Mouse (Mus musculus): ENCODE measurements at regions not wholly inside any gene's neighbourhood (a gene's known extent, or its start where the extent isn't known, plus 50 kb on each side); places are given as distances from the start of the nearest gene placed in this dataset.

DNA sequence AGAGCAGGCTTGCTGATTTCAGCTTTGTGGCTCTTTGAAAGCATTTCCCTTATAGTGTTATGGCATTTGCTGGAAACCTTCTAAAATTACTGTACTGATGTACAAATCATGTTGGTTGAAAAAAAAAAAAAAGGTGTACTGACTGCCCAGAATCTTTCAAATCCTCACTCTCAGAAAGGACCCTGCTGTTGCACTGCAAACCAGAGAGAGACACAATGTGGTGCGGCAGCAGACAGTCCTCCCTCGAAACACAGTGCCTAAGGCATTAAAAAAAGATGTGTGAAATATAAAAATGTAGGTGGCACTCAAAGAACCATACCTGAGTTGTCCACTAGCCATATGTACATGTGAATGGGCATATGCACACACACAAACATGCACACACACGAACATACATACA, 128.3 kb downstream of the Actr3 start:
- no peak for DNase-seq (ENCODE audit: low spot score in 2 of 2)

DNA sequence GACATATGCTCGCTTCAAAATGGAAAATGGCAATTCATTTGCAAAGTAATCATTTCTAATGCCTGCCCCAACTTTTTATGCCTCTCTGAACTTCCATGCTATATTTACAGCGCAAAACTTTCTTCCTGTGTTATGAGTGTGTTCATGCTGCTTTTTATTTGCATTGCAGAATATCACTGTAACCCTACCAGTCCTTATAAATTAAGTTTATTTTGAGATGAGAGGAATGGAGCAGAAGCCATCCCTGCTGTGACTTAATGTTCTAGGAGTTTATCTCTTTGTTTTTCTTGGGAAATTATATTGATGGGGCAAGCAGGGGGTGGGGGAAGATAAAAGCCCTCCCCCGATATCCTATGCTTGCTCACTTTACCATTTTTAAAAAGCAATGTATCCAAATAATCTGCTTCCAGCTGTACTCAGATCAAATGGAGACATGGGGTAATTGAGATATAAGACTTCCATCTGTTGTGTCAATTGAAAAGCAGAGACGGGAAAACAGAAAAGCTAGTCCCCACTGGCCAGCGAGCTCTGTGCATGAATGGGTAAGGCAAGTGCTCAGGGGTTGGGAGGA, 136.9 kb downstream of the Actr3 start:
- DNase-seq (ENCODE audit: low spot score in 2 of 2) = no peak

DNA sequence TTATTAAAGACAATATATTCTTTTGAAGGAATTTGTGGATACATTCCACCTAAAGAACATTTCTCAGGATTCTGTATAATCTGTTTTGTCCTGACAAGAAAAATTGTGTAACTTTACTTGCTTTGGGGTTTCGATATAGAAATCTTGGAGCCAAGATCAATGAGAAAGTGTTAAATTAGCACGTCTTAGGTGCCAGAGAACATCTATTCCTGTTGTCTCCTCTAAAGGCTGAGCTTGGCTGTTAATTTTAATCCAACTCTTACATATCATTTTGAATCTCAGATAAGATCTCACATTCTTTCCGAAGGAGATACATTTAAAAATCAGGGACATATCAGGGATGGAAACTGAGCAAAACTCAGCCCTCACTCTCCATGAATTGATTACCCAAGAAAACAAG, 139.9 kb downstream of the Actr3 start:
- DNase-seq (ENCODE audit: low spot score in 2 of 2) = no peak

DNA sequence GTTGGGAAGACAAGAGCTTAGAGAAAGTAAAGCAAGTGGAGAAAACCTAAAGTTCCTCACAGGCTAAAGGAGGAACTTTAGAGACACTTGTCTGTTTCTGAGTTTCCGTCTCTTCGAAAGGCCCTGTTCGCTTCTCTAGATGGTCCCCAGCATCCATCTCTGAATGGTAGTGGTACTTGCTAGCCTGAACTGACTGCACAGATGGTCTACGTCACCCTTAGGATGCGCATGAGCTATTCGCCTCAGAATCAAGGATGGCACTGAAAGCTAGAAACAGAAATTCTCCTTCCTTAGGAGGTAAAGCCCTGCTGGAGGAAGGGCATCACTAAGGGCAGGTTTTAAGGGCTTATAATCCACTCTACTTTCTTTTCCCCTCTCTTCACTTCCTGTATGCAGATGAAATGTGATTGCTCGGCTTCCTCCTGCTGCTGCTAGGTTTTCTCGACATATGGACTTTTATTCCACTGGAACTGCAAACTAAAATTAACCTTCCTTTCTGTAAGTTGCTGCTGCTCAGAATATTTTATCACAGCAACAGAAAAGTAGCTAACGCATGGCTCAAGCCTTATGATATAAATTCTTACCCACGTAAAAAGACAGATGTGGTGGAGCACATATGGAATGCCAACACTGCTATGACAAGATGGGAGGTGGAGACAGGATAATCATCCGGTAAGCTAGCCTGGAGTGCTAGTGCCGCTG, 145.1 kb downstream of the Actr3 start:
- DNase-seq (ENCODE audit: low spot score in 2 of 2) = no peak

DNA sequence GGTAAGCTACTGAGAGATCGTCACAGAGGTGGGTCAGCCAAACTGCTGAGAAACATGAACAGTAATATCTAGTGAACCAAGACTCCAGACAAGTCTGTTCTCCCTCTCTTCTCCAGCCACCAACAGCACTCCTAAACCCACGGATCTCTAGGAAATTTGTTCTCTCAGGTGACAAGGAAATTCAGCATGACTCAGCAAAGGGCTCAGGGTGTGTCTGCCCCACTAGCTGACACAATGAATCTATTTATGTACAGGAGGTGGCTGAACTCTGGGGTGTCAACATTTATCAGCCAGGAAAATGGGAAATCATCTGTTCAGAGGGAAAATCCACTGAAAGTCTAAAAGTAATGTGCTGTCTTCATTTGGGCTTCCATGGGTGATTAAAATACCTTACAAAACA, 149.2 kb downstream of the Actr3 start:
- DNase-seq (ENCODE audit: low spot score in 2 of 2) = no peak

DNA sequence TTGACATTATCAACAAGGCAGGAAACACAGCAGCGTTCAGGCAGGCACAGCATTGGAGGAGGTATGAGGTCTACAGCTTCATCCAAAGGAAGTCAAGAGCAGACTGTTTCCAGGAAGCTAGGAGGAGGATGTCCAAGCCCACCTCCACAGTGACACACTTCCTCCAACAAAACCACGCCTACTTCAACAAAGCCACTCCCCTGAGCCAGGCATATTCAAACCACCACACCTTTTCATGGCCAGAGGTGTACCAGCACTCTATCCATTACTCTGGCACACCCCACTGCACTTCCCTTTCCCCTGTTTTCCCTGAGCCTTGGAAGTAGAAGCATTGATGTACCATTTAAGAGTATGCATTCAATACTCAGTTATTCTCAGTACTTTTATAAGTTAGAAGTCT, 150.8 kb downstream of the Actr3 start:
- DNase-seq (ENCODE audit: low spot score in 2 of 2) = no peak

DNA sequence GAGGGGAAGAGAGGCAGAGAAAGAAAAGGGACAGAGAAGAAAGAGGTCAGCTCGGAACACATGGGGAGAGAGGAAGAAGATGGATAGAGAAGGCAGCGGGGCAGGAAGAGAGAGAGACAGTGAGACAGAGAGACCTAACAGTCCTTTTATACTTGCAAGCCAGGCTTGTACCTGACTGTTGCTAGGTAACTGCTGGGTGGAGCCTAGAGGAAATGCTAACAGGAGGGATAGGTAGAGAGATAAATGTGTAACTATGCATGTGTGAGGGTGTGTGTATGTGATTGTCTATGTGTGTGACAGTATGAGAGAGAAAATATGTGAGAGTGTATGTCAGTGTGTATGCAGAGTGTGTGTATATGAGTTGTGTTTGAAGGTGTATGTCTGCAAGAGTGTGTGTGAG, 161.8 kb downstream of the Actr3 start:
- DNase-seq (ENCODE audit: low spot score in 2 of 2) = no peak

DNA sequence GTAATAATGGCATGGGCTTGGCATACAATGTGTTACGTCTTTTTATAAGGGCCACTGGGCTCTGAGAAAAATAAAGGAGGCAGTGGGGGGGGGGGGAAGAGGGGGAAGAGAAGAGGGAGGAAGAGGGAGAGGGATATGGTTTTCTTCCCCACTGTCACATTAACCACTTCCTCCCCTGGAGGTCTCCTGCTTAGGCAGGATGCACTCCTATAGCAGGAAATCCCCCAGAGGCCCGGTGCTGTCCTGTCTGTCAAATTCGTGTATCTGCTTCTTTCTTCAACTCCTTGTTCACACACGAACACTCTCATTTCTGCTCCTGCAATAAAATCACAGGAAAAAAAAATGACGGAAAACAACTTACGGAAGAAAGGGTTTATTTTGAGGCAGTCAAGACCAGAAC, 171.8 kb downstream of the Actr3 start:
- no peak for DNase-seq (ENCODE audit: low spot score in 2 of 2)

DNA sequence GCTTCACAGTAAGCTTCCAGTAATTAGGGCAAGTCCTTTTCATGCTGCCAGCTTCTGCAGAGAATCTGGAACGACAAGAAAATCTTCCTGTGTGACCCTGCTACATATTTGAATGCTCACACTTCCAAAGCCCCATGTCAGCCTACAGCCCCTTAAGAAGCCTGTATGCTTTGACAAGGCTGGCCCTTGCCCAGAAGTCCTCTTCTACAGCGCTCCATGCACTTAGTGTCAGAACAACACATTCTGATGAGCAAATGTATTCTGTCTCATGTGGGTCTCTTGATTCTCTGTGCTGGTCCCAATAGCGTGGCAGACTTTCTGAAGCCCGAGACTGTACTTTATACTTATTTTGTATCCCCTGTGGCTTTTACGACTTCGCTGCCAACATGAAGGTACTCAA, 172.5 kb downstream of the Actr3 start:
- no peak for DNase-seq (ENCODE audit: low spot score in 2 of 2)

DNA sequence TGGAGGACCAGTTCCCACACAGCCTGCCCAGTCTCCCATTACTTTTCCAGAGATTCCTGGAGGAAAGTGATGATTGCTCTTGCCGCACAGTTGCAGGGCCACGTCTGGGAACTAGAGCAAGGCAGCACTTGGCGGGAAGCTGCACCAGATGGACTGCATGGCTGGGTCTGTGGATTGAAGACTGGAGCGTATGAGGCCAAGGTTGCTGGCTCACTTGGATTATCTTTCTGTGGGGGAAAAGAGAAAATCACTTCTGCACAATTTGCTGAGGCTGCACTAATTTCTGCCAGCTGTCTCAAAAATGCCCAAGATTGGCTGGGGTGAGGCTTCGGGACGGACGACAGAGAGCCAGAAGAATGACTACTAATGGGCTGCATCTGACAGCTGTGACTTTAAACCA, 193.2 kb downstream of the Actr3 start:
- no peak for DNase-seq (ENCODE audit: low spot score in 2 of 2)

DNA sequence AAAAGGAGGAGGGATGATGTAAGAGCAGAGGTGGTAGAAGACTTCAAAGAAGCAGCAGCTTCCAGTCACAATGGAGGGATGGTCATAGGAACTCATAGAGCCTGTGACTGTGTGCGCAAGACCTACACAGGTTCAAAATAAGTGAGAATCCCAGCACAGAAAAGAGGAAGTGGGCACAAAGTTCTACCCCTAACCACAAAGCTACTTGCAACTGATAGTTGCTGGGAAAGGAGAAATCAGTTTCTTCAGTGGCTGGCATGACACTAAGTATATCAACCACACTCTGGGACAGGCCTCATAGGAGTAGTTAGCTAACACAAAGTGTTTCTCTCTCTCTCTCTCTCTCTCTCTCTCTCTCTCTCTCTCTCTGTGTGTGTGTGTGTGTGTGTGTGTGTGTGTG, 193.8 kb downstream of the Actr3 start:
- no peak for DNase-seq (ENCODE audit: low spot score in 2 of 2)

DNA sequence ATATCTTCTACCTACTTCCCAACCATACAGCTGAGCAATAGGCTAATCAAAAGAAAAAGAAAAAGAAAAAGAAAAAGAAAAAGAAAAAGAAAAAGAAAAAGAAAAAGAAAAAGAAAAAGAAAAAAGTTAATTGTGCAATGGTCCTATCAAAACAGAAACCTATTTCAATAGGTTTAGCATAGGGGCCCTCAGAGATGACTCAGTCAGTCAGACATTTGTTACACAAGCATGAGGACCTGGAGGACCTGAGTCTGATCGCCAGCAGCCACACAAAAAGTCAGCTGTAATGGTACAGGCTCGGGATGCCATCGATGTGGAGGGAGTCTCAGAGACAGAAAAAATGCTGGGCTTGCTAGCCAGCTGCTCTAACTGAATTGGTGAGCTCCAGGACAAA, 197.9 kb downstream of the Actr3 start:
- no peak for DNase-seq (ENCODE audit: low spot score in 2 of 2)

DNA sequence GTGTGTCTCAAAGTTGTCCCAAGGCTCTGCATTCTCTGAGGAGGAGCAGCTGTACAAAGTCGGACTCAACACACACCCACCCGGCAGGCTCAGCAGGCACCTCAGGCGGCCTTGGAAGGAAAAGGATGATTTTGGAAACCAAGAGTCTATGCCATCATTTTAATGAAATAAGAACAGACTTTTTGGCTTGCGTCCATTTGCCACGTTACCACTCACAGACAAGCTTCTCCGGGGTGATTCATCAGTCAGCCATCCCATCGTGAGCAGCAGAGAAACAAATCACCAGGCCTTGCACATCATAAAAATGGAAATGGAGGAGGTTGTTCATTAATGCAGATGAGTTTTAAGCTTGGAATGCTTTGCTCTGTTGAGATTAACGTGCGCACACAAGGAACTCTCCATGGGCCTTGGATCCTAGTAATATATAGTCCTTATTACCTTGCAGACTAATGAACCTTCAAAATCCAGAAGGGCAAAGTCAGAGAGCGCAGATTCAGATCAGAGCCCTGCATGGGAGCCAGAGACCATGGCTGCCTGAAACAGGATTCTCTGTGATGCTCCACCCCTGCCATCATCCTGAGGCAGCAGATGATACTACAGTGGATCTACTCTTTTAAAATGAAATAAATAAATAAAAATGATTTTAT, 198.5 kb downstream of the Actr3 start:
- no peak for DNase-seq (ENCODE audit: low spot score in 2 of 2)

DNA sequence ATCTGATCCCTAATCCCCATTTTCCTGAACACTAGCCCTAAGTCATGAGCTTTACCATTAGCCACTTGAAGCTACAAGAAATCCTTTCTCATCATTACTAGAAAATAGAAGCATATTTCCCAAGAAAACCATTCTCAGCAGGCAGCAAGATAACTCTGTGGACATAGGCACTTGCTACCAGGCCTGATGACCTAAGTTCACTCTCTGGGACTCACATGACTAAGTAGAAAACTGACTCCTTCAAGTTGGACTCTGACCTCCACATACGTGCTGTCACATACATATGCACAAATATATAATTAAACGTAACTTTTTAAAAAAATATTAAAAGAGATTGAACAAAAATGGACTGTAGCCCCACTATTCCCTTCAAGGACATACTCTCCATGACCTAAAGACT, 200.8 kb downstream of the Actr3 start:
- no peak for DNase-seq (ENCODE audit: low spot score in 2 of 2)

DNA sequence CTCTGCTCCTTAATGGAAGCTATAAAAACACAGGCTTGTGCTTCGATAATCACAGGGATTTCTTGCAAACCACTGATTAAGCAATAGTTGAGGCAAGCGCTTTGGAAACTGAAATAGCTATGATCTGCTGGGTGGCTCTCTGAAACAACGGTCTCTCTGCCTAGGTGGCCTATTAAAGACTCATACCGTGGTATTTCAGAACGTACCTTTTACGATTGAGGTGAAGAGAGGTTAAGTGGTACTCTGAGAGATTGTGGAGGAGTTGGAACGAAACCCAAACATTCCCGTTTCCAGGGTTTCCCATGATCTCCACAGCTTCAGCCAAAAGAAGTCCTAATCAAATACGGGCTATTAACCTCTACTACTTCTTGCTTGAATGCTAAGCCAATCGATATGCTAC, 212.2 kb downstream of the Actr3 start:
- no peak for DNase-seq (ENCODE audit: low spot score in 2 of 2)

DNA sequence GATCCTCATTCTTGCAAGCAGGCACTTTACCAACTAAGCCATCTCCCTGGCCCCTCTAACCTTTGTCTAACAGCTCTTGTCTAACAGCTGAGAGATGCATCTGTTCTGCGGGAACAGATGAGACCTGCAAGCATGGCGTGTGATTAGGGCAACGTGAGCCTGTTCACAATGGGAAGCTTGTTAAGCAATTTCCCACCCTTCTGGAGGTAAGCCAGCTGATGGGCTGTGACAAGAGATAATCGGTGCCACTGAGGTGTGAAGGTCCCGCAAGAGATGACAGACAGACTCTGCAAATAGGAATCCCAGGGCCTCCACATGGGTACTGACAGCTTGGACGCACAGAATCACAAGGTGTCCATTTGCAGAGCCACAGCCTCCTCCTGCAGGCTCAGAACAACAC, 219.3 kb downstream of the Actr3 start:
- DNase-seq (ENCODE audit: low spot score in 2 of 2) = no peak

DNA sequence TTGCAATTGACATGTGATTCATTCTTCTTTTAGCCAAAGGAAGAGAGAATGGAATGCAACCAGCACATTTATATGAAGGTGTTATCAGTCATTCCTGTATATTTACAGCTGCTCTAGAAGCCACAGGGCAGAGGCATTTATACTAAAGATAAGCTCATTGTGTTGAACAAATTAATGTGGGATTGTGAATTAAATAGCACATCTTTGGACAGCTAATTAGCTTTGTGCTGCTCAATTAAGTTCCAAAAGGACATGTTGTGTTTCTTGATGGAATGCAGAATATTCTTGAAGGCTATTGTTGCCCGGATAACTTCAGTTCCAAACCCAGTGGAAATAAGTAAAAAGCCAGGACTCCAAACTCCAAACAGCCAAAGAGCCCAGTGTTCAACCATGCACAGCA, 248.4 kb downstream of the Actr3 start:
- DNase-seq (ENCODE audit: low spot score in 2 of 2) = no peak

DNA sequence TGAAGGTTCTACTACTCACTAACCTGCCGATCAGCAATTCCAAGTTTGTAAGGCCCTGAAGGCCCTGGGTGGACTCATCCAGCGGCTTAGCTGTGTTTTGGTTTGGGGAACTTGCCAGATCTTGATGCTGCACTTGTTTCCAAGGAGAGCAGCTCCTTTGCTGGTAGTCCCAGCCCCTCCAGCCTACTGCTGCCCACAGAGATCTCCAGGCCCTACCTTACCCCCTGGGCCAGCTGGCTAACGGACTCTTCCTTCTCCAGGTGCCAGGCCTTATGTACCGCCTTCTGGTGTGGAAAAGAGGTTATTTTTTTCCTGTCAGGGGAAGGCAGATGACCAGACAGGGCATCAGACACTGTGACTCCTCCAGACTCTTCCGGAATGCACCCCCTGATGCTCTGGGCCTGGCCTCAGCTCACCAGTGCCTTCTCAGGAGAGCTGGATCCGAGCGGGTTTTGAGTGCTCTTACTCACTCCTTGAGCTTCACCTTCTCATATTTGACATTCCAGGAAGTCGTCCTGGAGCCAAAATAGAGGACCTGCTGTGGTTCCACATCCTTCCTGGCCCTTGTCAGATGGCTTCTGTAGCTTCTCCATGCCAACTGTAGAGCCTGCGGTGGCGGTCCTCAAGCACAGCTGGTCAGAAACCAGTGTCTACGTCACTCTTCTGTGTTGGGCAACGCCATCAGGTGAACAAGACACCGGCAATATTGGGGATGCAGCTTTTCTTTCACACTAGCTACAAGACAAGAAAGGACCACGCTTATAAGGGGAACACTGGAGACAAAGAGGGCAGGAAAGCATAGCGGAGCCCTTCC, 259.2 kb downstream of the Actr3 start:
- DNase-seq (ENCODE audit: low spot score in 2 of 2) = no peak

DNA sequence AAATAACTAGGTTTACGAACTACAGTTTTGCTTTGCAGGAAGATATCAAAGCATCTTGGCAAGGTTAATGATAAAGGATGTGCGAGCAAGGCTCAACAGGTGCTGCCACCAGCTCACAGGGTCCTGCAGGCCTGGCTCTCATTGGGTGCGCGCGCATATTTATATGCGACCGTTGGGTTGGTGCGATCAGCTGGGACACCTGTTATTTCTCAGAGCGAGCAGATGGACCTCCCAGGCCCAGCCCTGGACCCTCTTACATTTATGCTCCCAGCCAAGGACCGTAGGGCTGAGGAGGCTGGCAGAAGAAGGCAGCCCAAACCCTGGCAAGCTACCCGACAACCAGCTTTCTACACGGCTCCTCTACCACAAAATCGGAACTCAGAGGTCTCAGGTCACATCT, 260.8 kb downstream of the Actr3 start:
- no peak for DNase-seq (ENCODE audit: low spot score in 2 of 2)

DNA sequence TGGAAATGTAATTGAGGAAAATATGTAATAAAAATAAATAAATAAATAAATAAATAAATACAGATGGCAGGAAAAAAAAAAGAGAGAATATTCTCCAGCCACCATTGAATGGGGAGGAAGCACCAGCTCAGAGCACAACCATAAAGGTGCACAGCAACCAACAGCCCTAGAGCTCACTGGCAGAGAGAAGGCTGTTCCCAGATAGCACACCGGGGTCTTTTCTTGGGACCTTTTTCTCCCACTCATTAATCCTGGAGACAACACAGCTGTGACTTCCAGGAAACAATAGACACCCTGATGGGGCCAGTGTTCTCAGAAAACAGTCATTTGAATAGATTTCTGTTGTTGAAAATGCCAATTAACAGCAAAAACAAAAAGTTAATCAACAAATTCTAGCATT, 263.1 kb downstream of the Actr3 start:
- no peak for DNase-seq (ENCODE audit: low spot score in 2 of 2)

DNA sequence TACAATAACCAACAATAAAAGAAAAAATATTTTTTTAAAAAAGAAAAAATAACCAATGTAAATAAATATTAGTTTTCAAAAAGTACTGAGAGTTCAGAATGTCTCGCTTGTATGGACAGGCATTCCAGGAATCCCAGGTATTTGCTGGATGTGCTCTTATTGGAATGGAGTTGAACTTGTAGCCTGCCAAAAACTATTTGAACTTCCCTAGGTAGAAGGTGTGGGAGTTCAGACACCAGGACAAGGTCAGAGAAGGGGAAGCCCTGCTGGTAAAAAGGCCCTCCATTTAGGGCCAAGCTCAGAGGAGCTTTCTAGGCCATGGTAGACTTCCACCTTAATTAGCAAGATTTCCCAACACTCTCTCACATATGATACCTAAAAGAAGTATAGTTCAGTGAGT, 270.3 kb downstream of the Actr3 start:
- DNase-seq (ENCODE audit: low spot score in 2 of 2) = no peak

DNA sequence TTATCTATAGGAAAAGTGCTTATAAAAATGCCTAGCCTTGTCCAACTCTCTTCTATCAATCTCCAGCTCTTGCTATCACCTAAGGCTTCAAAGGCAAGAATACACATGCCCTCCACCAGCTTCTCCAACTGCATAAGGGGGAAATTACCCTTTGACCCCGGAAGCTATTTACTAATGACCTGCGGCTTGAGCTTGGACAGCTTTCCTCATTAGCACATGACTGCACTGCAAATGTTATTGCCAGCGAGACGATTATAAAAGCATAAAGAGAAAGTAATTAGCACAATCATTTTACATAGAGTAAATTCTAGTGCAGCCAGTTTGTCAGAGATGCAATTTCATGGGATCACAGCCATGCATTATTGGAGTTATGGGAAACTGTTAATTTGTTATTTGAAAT, 277.0 kb downstream of the Actr3 start:
- DNase-seq (ENCODE audit: low spot score in 2 of 2) = no peak

Data from gastrocnemius, postnatal 4 days (tissue).